Mouse (Mus musculus): ENCODE measurements at regions not wholly inside any gene's neighbourhood (a gene's known extent, or its start where the extent isn't known, plus 50 kb on each side); places are given as distances from the start of the nearest gene placed in this dataset.

DNA sequence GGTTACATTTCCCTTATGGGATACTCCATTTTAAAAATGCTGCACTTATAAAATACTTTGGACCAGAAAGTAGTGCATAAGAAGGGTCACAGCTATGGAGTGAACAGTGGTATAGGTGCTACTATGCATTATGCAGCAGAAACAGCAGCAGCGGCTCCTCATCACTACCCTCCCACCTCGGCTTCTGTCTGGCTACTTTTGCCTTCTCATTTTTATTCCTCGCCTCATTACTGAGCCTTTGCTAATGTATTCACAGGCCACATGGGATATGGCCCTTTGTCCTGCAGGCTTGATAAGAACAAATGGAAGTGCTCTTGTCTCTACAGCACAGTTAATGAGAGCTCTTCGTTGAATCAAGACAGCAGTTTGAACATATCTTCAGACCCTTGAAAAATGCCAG is 451.6 kb downstream of the Tns3 start:
- TF ChIP-seq CTCF (conservative IDR thresholded peaks at IDR 0.05; ENCODE audit: low read length), result no peak
- TF ChIP-seq POU5F1 (IDR thresholded peaks at IDR 0.05; ENCODE audit: borderline replicate concordance, low read length), result no peak
- no peak for TF ChIP-seq NANOG (IDR thresholded peaks at IDR 0.05; ENCODE audit: borderline replicate concordance, low read length)

Measured in E14TG2a.4 (cell line).